In the genomic region with DNA sequence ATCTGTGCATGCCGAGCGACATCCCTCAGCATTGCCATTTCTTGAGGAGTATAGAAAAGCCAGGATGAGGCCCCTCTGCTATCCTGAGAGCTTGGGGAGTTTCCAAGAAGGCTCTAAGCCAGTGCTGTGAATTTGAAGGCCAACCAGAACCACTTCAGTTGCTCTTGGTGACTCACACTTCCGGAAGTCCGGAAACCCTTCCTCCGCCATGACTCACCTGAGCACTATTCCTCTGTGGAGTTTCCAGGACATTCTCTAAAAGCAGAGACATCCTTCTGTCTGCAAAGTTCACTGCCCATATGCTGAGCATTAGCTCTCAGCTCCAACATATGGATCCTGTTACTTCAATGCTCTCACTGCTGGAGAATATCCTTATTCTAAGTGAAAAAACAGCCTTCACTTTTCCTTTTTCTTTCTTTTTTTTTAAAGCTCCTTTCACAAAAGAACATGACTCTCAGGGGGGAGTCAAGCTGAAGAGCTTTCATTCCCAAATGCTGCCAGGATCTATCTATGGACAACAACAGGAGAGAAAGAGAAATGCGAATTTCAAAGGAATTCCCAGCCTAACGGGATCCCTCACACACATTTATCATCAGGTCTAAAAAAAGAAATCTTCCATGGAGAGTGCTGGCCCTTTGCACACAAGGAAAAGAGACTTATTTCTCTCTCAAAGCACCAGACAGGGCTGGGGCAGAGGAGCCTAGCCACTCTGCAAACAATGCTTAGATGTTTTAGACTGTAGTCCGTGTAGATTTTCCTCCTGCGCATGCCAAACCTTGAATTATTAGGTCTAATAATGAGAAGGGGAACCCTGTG, we compare ENCODE assay signal across 8 mouse cellular contexts.
DNase-seq lines count a peak whose midpoint lies in the region; ATAC-seq and TF ChIP-seq lines count a peak whose summit lies in the region.
"Had no signal": no experiment of that assay in that cellular context is flagged by ENCODE, and none has a peak within 500 bp of the region (broad histone marks: within the 10 kb centered on the region; RNA-seq: fewer than 3 reads in every experiment).

No protein-coding gene starts in this region.

- no peak for TF ChIP-seq POLR2A in thymus, adult 2 months (IDR thresholded peaks at IDR 0.05; ENCODE audit: control insufficient read depth, extremely low read depth, insufficient read depth, low read length, poor library complexity)

- TF ChIP-seq CTCF in midbrain, postnatal 0 days (IDR thresholded peaks at IDR 0.05): no peak
- TF ChIP-seq CTCF in thymus, adult 2 months (IDR thresholded peaks at IDR 0.05; ENCODE audit: borderline replicate concordance, control insufficient read depth, extremely low read depth, insufficient read depth, low read length, poor library complexity): no peak

- 38% methylated on average over 9 of the region's 9 CpGs for WGBS in lung, embryonic 16.5 days
- WGBS in midbrain, postnatal 0 days: 50% methylated on average over 9 of the region's 9 CpGs
- 78% methylated on average over 9 of the region's 9 CpGs for WGBS in thymus, adult 2 months

- DNase-seq in lung, postnatal 4 days: no peak
- peak; percentile 65 to 70 for DNase-seq in cerebellum, postnatal 10 days
- DNase-seq in frontal cortex, postnatal 36 days (ENCODE audit: low spot score in 2 of 2): peak; percentile 51
- DNase-seq in midbrain, postnatal 0 days (ENCODE audit: low spot score): peak; percentile 20
- no peak for DNase-seq in thymus, adult 2 months
- DNase-seq in spleen, postnatal 14 days (ENCODE audit: low spot score in 2 of 2): no peak

- H3K9ac ChIP-seq in lung, embryonic 16.5 days (ENCODE audit: low read length): no peak overlapping the region
- no peak overlapping the region for H3K9ac ChIP-seq in midbrain, postnatal 0 days (replicated peaks; ENCODE audit: low read length, poor library complexity, severe bottlenecking)

- no peaks in the 10 kb centered on the region for H3K27me3 ChIP-seq in lung, embryonic 16.5 days (ENCODE audit: control insufficient read depth, insufficient read depth, low read depth, low read length)
- H3K27me3 ChIP-seq in midbrain, postnatal 0 days (ENCODE audit: insufficient read depth, low read length): no peaks in the 10 kb centered on the region
- no peaks in the 10 kb centered on the region for H3K27me3 ChIP-seq in thymus, adult 2 months (ENCODE audit: control insufficient read depth, insufficient read depth, low read length)

- ATAC-seq in lung, embryonic 16.5 days (ENCODE audit: low read depth): peak; percentile 83
- no peak for ATAC-seq in midbrain, postnatal 0 days (ENCODE audit: low FRiP score)

- no peak overlapping the region for H3K4me3 ChIP-seq in lung, embryonic 16.5 days (ENCODE audit: low read length)
- no peak overlapping the region for H3K4me3 ChIP-seq in midbrain, postnatal 0 days (ENCODE audit: low read depth, low read length)
- H3K4me3 ChIP-seq in thymus, adult 2 months (ENCODE audit: control insufficient read depth, insufficient read depth, low read length): no peak overlapping the region
- H3K4me3 ChIP-seq: myocyte had no signal

- no peaks in the 10 kb centered on the region for H3K9me3 ChIP-seq in lung, embryonic 16.5 days (ENCODE audit: control insufficient read depth, low read length)
- H3K9me3 ChIP-seq in midbrain, postnatal 0 days (ENCODE audit: low read length): no peaks in the 10 kb centered on the region

- no peak overlapping the region for H3K4me2 ChIP-seq in lung, embryonic 16.5 days (ENCODE audit: low read depth, low read length)
- no peak overlapping the region for H3K4me2 ChIP-seq in midbrain, postnatal 0 days (ENCODE audit: low read depth, low read length, poor library complexity, severe bottlenecking)

- H3K27ac ChIP-seq in lung, embryonic 16.5 days (ENCODE audit: low read length): peak overlapping the region; percentile 56
- peak overlapping the region; percentile 94 for H3K27ac ChIP-seq in midbrain, postnatal 0 days (ENCODE audit: low read depth, low read length)
- no peak overlapping the region for H3K27ac ChIP-seq in thymus, adult 2 months (ENCODE audit: control insufficient read depth, insufficient read depth, low read length)

- no peaks in the 10 kb centered on the region for H3K36me3 ChIP-seq in lung, embryonic 16.5 days (ENCODE audit: control insufficient read depth, insufficient read depth, low read length)
- peaks cover 22% of the 10 kb centered on the region for H3K36me3 ChIP-seq in midbrain, postnatal 0 days (ENCODE audit: insufficient read depth, low read length)
- H3K36me3 ChIP-seq in thymus, adult 2 months (ENCODE audit: control insufficient read depth, insufficient read depth, low read length): no peaks in the 10 kb centered on the region

- peaks cover 14% of the 10 kb centered on the region for H3K4me1 ChIP-seq in lung, embryonic 16.5 days (replicated peaks; ENCODE audit: control insufficient read depth, insufficient read depth, low read length)
- H3K4me1 ChIP-seq in midbrain, postnatal 0 days (ENCODE audit: insufficient read depth, low read length): peaks cover 39% of the 10 kb centered on the region
- H3K4me1 ChIP-seq in thymus, adult 2 months (replicated peaks; ENCODE audit: control insufficient read depth, insufficient read depth, low read length): no peaks in the 10 kb centered on the region

Comparison
In these comparisons a context has a peak if more than half of its experiments do, and no peak if none do; other contexts are left out.
1. DNase-seq: peak in cerebellum, postnatal 10 days (2 of 2), frontal cortex, postnatal 36 days (2 of 2) and midbrain, postnatal 0 days (single experiment); none in lung, postnatal 4 days (0 of 2), thymus, adult 2 months (single experiment) and spleen, postnatal 14 days (0 of 2).